Mouse (Mus musculus) urinary bladder, postnatal 14 days (tissue): ENCODE results near the gene Ptk6.

Source experiments
- DNase-seq: peaks from one replicate; pipeline ENCODE4 v3.0.0; 2021; ENCODE audit warnings: low spot score

The Ptk6 gene

GRCm38 (mm10) chr2:181202422-181202821, at the start of gene Ptk6:
TSS of gene Ptk6 (minus strand) at chr2:181202789.
- DNase-seq = no peak

- no peak for DNase-seq
Observed at GRCm38 (mm10) chr2:181251841-181252240, 49.3 kb upstream of the Ptk6 start.

- no peak for DNase-seq
Observed at GRCm38 (mm10) chr2:181249217-181249616, 46.6 kb upstream of the Ptk6 start.

GRCm38 (mm10) chr2:181245031-181245430, 42.4 kb upstream of the Ptk6 start:
- no peak for DNase-seq

GRCm38 (mm10) chr2:181243706-181244394, 41.3 kb upstream of the Ptk6 start:
- peak; percentile 41 for DNase-seq

- DNase-seq = no peak
Observed at GRCm38 (mm10) chr2:181242314-181242665, 39.7 kb upstream of the Ptk6 start.

GRCm38 (mm10) chr2:181241602-181242313, 39.2 kb upstream of the Ptk6 start, which contains the start of gene Helz2:
TSS of gene Helz2 (minus strand) at chr2:181242027.
- peak; percentile 34 for DNase-seq

- DNase-seq = no peak
Observed at GRCm38 (mm10) chr2:181240806-181241440, 38.3 kb upstream of the Ptk6 start.

GRCm38 (mm10) chr2:181239261-181239660, 36.7 kb upstream of the Ptk6 start:
- no peak for DNase-seq

GRCm38 (mm10) chr2:181238861-181239260, 36.3 kb upstream of the Ptk6 start:
- no peak for DNase-seq

GRCm38 (mm10) chr2:181238091-181238610, 35.6 kb upstream of the Ptk6 start:
- no peak for DNase-seq

- no peak for DNase-seq
Observed at GRCm38 (mm10) chr2:181237251-181238014, 34.8 kb upstream of the Ptk6 start.

GRCm38 (mm10) chr2:181235681-181236566, 33.3 kb upstream of the Ptk6 start:
- no peak for DNase-seq

GRCm38 (mm10) chr2:181234680-181235079, 32.1 kb upstream of the Ptk6 start:
- DNase-seq = no peak

GRCm38 (mm10) chr2:181233443-181233842, 30.9 kb upstream of the Ptk6 start:
- no peak for DNase-seq

GRCm38 (mm10) chr2:181231171-181231570, 28.6 kb upstream of the Ptk6 start:
- no peak for DNase-seq

- DNase-seq = no peak
Observed at GRCm38 (mm10) chr2:181228335-181228734, 25.7 kb upstream of the Ptk6 start.

- no peak for DNase-seq
Observed at GRCm38 (mm10) chr2:181227122-181227521, 24.5 kb upstream of the Ptk6 start.

- DNase-seq = no peak
Observed at GRCm38 (mm10) chr2:181224994-181225393, 22.4 kb upstream of the Ptk6 start.

- no peak for DNase-seq
Observed at GRCm38 (mm10) chr2:181220361-181220760, 17.8 kb upstream of the Ptk6 start.
